Mouse (Mus musculus): ENCODE measurements around the gene Trh.

Gene Trh

GRCm38 (mm10) chr6:92224981-92225380 lies 19.5 kb downstream of the Trh start:
- in situ Hi-C loops (cut with MseI, MboI): loop anchor here in 1 of 2 experiments (5.0 kb wide), 1 partner anchor 42 kb away; no protein-coding TSS in a partner anchor

- in situ Hi-C loops (cut with MseI, MboI): loop anchor here in 1 of 2 experiments (5.0 kb wide), 1 partner anchor 45 kb away; no protein-coding TSS in a partner anchor
Measured at GRCm38 (mm10) chr6:92222021-92222420, 22.4 kb downstream of the Trh start.

GRCm38 (mm10) chr6:92221604-92222003 lies 22.8 kb downstream of the Trh start:
- in situ Hi-C loops (cut with MseI, MboI): loop anchor here in 1 of 2 experiments (5.0 kb wide), 1 partner anchor 46 kb away; no protein-coding TSS in a partner anchor

- in situ Hi-C loops (cut with MseI, MboI): loop anchor here in 1 of 2 experiments (10.0 kb wide), 1 partner anchor 45 kb away; no protein-coding TSS in a partner anchor
Measured at GRCm38 (mm10) chr6:92219445-92219844, 25.0 kb downstream of the Trh start.

- in situ Hi-C loops (cut with MseI, MboI): loop anchor here in 1 of 2 experiments (10.0 kb wide), 1 partner anchor 50 kb away; no protein-coding TSS in a partner anchor
Measured at GRCm38 (mm10) chr6:92214773-92215449, 29.5 kb downstream of the Trh start, which contains the start of gene Rbsn. Rbsn (minus strand) TSS chr6:92214925.

- in situ Hi-C loops (cut with MseI, MboI): loop anchor here in 1 of 2 experiments (10.0 kb wide), 1 partner anchor 51 kb away; no protein-coding TSS in a partner anchor
Measured at GRCm38 (mm10) chr6:92214055-92214772, 30.2 kb downstream of the Trh start.

GRCm38 (mm10) chr6:92199414-92199813 lies 45.0 kb downstream of the Trh start:
- in situ Hi-C loops (cut with MseI, MboI): no loop called here

All from mouse trophoblast stem cell (cell line).